Mouse (Mus musculus) inflammation-experienced regulatory T-cells, adult 6 months (primary cell): ENCODE data around the gene Olfr784. TPM values are rescaled to one million over a fixed set of nuclear protein-coding genes. Genes with fewer than 3 reads are reported as not detected.
"Not testable (repeated sequence)": the region's sequence is repeated elsewhere in the genome, so short reads cannot be mapped to it uniquely, and the experiment has no call there.

ENCODE experiments used
- ATAC-seq: one replicate; pipeline ENCODE4 v1.8.0; 2017
- polyA plus RNA-seq, 3 experiments: library from polyadenylated mRNA; unstranded; fragments of 100-300 nt; shearing (Covaris generic); gene quantifications; one replicate each; pipeline ENCODE4 v1.2.1; 2017

The Olfr784 gene
- not detected for polyA plus RNA-seq

- ATAC-seq, result no peak
Observed at GRCm38 (mm10) chr10:129383783-129384182, at the start of gene Olfr784. TSS of gene Olfr784 (plus strand) at chr10:129384083.

- ATAC-seq, result no peak
Observed at GRCm38 (mm10) chr10:129348550-129348949, 35.3 kb upstream of the Olfr784 start, which contains the start of gene Olfr782. TSS of gene Olfr782 (plus strand) at chr10:129348850.

- ATAC-seq, result not testable (repeated sequence)
Observed at GRCm38 (mm10) chr10:129352475-129352874, 31.4 kb upstream of the Olfr784 start.

GRCm38 (mm10) chr10:129356496-129356895 is 27.4 kb upstream of the Olfr784 start:
- not testable (repeated sequence) for ATAC-seq

GRCm38 (mm10) chr10:129357307-129357706 is 26.6 kb upstream of the Olfr784 start:
- no peak for ATAC-seq

GRCm38 (mm10) chr10:129374051-129374450 is 9.8 kb upstream of the Olfr784 start:
- ATAC-seq, result not testable (repeated sequence)

GRCm38 (mm10) chr10:129400892-129401291 is 17.0 kb downstream of the Olfr784 start:
- ATAC-seq, result no peak

GRCm38 (mm10) chr10:129405126-129405525 is 21.2 kb downstream of the Olfr784 start, which contains the start of gene Olfr785:
TSS of gene Olfr785 (plus strand) at chr10:129405426.
- no peak for ATAC-seq

- no peak for ATAC-seq
Observed at GRCm38 (mm10) chr10:129427006-129427405, 43.1 kb downstream of the Olfr784 start, which contains the start of gene Olfr786. TSS of gene Olfr786 (plus strand) at chr10:129427306.

Other genes with a start within 250 kb of the Olfr784 start
- not detected for gene Olfr770, start 245.1 kb upstream of the Olfr784 start, polyA plus RNA-seq
- not detected for gene Olfr771, start 219.3 kb upstream of the Olfr784 start, polyA plus RNA-seq
- not detected for gene Olfr772, start 206.2 kb upstream of the Olfr784 start, polyA plus RNA-seq
- gene Olfr773, start 196.7 kb upstream of the Olfr784 start, polyA plus RNA-seq, result not detected
- gene Olfr774, start 147.9 kb upstream of the Olfr784 start, polyA plus RNA-seq, result not detected
- not detected for gene Olfr775, start 135.7 kb upstream of the Olfr784 start, polyA plus RNA-seq
- gene Olfr776, start 125.0 kb upstream of the Olfr784 start, polyA plus RNA-seq, result not detected
- not detected for gene Olfr777, start 112.6 kb upstream of the Olfr784 start, polyA plus RNA-seq
- gene Olfr780, start 66.0 kb upstream of the Olfr784 start, polyA plus RNA-seq, result not detected
- gene Olfr781, start 55.2 kb upstream of the Olfr784 start, polyA plus RNA-seq, result not detected
- gene Olfr782, start 35.2 kb upstream of the Olfr784 start, polyA plus RNA-seq, result not detected
- not detected for gene Olfr785, start 21.3 kb downstream of the Olfr784 start, polyA plus RNA-seq
- not detected for gene Olfr786, start 43.2 kb downstream of the Olfr784 start, polyA plus RNA-seq
- gene Olfr787, start 77.8 kb downstream of the Olfr784 start, polyA plus RNA-seq, result under 1 TPM in 2 of 3 experiments, not detected in 1; 0.18 to 0.20 TPM
- gene Olfr788, start 86.9 kb downstream of the Olfr784 start, polyA plus RNA-seq, result not detected
- not detected for gene Olfr789, start 100.7 kb downstream of the Olfr784 start, polyA plus RNA-seq
- not detected for gene Olfr790, start 114.4 kb downstream of the Olfr784 start, polyA plus RNA-seq
- gene Olfr791, start 137.7 kb downstream of the Olfr784 start, polyA plus RNA-seq, result not detected
- not detected for gene Olfr792, start 155.1 kb downstream of the Olfr784 start, polyA plus RNA-seq
- gene Olfr794, start 183.6 kb downstream of the Olfr784 start, polyA plus RNA-seq, result not detected
- not detected for gene Olfr796, start 228.5 kb downstream of the Olfr784 start, polyA plus RNA-seq
- gene Olfr798, start 243.9 kb downstream of the Olfr784 start, polyA plus RNA-seq, result under 1 TPM in 1 of 3 experiments, not detected in 2; 0.13 TPM